17 mouse cellular contexts compared by ENCODE assay signal in the genomic region with DNA sequence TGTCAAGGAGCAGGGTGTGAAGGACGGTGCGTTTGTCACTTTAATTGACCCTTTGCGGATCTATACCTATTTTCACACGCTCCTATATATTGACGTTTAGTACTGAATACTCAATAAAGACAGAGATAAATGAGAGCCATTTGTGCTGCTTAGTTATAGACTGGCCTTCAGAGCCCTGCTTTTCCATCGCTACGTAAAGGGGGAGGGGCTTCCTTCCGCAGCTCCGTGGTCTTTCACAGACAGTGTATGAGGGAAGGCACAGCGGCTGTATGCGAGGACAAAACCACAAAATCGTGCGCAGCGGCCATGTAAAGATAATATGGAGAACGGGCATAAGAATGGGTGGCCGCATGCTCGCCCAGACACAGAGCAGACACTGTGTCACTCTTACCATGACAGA. TPM values are rescaled to one million over a fixed set of nuclear protein-coding genes. Genes with fewer than 3 reads are reported as not detected.
"Had no signal": no experiment of that assay in that cellular context is flagged by ENCODE, and none has a peak within 500 bp of the region (broad histone marks: within the 10 kb centered on the region; RNA-seq: fewer than 3 reads in every experiment).

No protein-coding gene starts in this region.

- H3K27me3 ChIP-seq: lung, embryonic 15.5 days; midbrain, embryonic 13.5 days; midbrain, embryonic 15.5 days; neural tube, embryonic 12.5 days; stomach, embryonic 15.5 days had no signal

- H3K4me1 ChIP-seq: lung, embryonic 15.5 days; megakaryocyte, embryonic 14.5 days; midbrain, embryonic 15.5 days; neural tube, embryonic 12.5 days; stomach, embryonic 15.5 days had no signal

- ATAC-seq: lung, postnatal 0 days; midbrain, embryonic 13.5 days; midbrain, embryonic 15.5 days had no signal

- H3K36me3 ChIP-seq: lung, embryonic 15.5 days; midbrain, embryonic 13.5 days; midbrain, embryonic 15.5 days; neural tube, embryonic 12.5 days; stomach, embryonic 15.5 days had no signal

- H3K27ac ChIP-seq: lung, embryonic 15.5 days; macrophage; midbrain, embryonic 13.5 days; midbrain, embryonic 15.5 days; neural tube, embryonic 12.5 days; stomach, embryonic 15.5 days; stomach, postnatal 0 days had no signal

- H3K4me2 ChIP-seq: lung, embryonic 15.5 days; midbrain, embryonic 11.5 days; midbrain, embryonic 13.5 days; midbrain, embryonic 15.5 days; neural tube, embryonic 12.5 days; stomach, embryonic 15.5 days had no signal

- DNase-seq: lung, adult 2 months; lung, postnatal 14 days; lung, postnatal 36 days; right cerebral cortex, postnatal 14 days; thymus, adult 2 months; thymus, postnatal 25 days; thymus, postnatal 4 days had no signal

- H3K9me3 ChIP-seq: lung, embryonic 15.5 days; megakaryocyte, embryonic 14.5 days; midbrain, embryonic 13.5 days; midbrain, embryonic 15.5 days; neural tube, embryonic 12.5 days; stomach, embryonic 15.5 days had no signal

- H3K4me3 ChIP-seq: lung, embryonic 15.5 days; megakaryocyte, embryonic 14.5 days; midbrain, embryonic 13.5 days; midbrain, embryonic 15.5 days; neural tube, embryonic 12.5 days; stomach, embryonic 15.5 days had no signal

- H3K9ac ChIP-seq: lung, embryonic 15.5 days; midbrain, embryonic 13.5 days; midbrain, embryonic 15.5 days; neural tube, embryonic 12.5 days; stomach, embryonic 15.5 days had no signal

RNA-seq across cellular contexts. Expression of gene Amigo2, which starts 58.5 kb away (rescaled TPM):
- polyA plus RNA-seq: macrophage had no signal
